Mouse (Mus musculus): ENCODE measurements at regions not wholly inside any gene's neighbourhood (a gene's known extent, or its start where the extent isn't known, plus 50 kb on each side); places are given as distances from the start of the nearest gene placed in this dataset.

- Histone ChIP-seq H3K27ac (replicated peaks; ENCODE audit: low read depth, low read length) (no peak overlapping the region), H3K9me3 (ENCODE audit: control insufficient read depth, low read length) (no peaks in the 10 kb centered on the region; the same call in 1 of the 2 replicates), H3K27me3 (ENCODE audit: control insufficient read depth, insufficient read depth, low read length) (no peaks in the 10 kb centered on the region), H3K4me3 (replicated peaks; ENCODE audit: low read depth, low read length) (no peak overlapping the region), H3K4me1 (ENCODE audit: control insufficient read depth, insufficient read depth, low read length) (peaks cover 6% of the 10 kb centered on the region; the same call in 1 of the 2 replicates), H3K4me2 (ENCODE audit: low read length) (no peak overlapping the region), H3K9ac (replicated peaks; ENCODE audit: low read length) (no peak overlapping the region), H3K36me3 (ENCODE audit: control insufficient read depth, insufficient read depth, low read length) (no peaks in the 10 kb centered on the region)
- WGBS, result 82% methylated on average over 4 of the region's 4 CpGs
- ATAC-seq (ENCODE audit: low FRiP score, low TSS enrichment) (no peak), DNase-seq (no peak)
Observed at GRCm38 (mm10) chr13:113536306-113536705, 82.1 kb downstream of the Snx18 start.

GRCm38 (mm10) chr13:113534664-113535455 lies 83.5 kb downstream of the Snx18 start:
- no peak for ATAC-seq (ENCODE audit: low FRiP score, low TSS enrichment)
- 89% methylated on average over 8 of the region's 8 CpGs for WGBS
- Histone ChIP-seq H3K27ac (replicated peaks; ENCODE audit: low read depth, low read length) (peak overlapping the region; percentile 43; the same call in 1 of the 2 replicates), H3K36me3 (ENCODE audit: control insufficient read depth, insufficient read depth, low read length) (no peaks in the 10 kb centered on the region), H3K9me3 (ENCODE audit: control insufficient read depth, low read length) (no peaks in the 10 kb centered on the region; the same call in 1 of the 2 replicates), H3K4me1 (ENCODE audit: control insufficient read depth, insufficient read depth, low read length) (peaks cover 6% of the 10 kb centered on the region; the same call in 1 of the 2 replicates), H3K4me3 (replicated peaks; ENCODE audit: low read depth, low read length) (no peak overlapping the region), H3K27me3 (ENCODE audit: control insufficient read depth, insufficient read depth, low read length) (no peaks in the 10 kb centered on the region), H3K9ac (replicated peaks; ENCODE audit: low read length) (no peak overlapping the region), H3K4me2 (ENCODE audit: low read length) (no peak overlapping the region)
- no peak for DNase-seq

GRCm38 (mm10) chr13:113533884-113534445 lies 84.4 kb downstream of the Snx18 start:
- H3K4me2 ChIP-seq (ENCODE audit: low read length), result no peak overlapping the region
- peak overlapping the region; percentile 43; the same call in 1 of the 2 replicates for H3K27ac ChIP-seq (replicated peaks; ENCODE audit: low read depth, low read length)
- H3K9me3 ChIP-seq (ENCODE audit: control insufficient read depth, low read length), result no peaks in the 10 kb centered on the region; the same call in 1 of the 2 replicates
- DNase-seq (peak; percentile 61), ATAC-seq (ENCODE audit: low FRiP score, low TSS enrichment) (peak; percentile 48; the same call in 1 of the 2 replicates)
- H3K27me3 ChIP-seq (ENCODE audit: control insufficient read depth, insufficient read depth, low read length), result no peaks in the 10 kb centered on the region
- no peaks in the 10 kb centered on the region for H3K36me3 ChIP-seq (ENCODE audit: control insufficient read depth, insufficient read depth, low read length)
- 41% methylated on average over 4 of the region's 4 CpGs for WGBS
- H3K9ac ChIP-seq (replicated peaks; ENCODE audit: low read length), result no peak overlapping the region
- H3K4me1 ChIP-seq (ENCODE audit: control insufficient read depth, insufficient read depth, low read length), result peaks cover 6% of the 10 kb centered on the region; the same call in 1 of the 2 replicates
- no peak overlapping the region for H3K4me3 ChIP-seq (replicated peaks; ENCODE audit: low read depth, low read length)

- no peak for ATAC-seq (ENCODE audit: low FRiP score, low TSS enrichment)
- Histone ChIP-seq H3K4me1 (ENCODE audit: control insufficient read depth, insufficient read depth, low read length) (no peaks in the 10 kb centered on the region), H3K27ac (replicated peaks; ENCODE audit: low read depth, low read length) (no peak overlapping the region), H3K4me3 (replicated peaks; ENCODE audit: low read depth, low read length) (no peak overlapping the region), H3K4me2 (ENCODE audit: low read length) (no peak overlapping the region), H3K9ac (replicated peaks; ENCODE audit: low read length) (no peak overlapping the region), H3K27me3 (ENCODE audit: control insufficient read depth, insufficient read depth, low read length) (no peaks in the 10 kb centered on the region), H3K36me3 (ENCODE audit: control insufficient read depth, insufficient read depth, low read length) (no peaks in the 10 kb centered on the region), H3K9me3 (ENCODE audit: control insufficient read depth, low read length) (peaks cover 3% of the 10 kb centered on the region; the same call in 1 of the 2 replicates)
- 80% methylated on average over 6 of the region's 6 CpGs for WGBS
- DNase-seq, result no peak
Observed at GRCm38 (mm10) chr13:113526997-113527396, 91.4 kb downstream of the Snx18 start.

GRCm38 (mm10) chr13:113523503-113523902 lies 94.9 kb downstream of the Snx18 start:
- no peaks in the 10 kb centered on the region for H3K4me1 ChIP-seq (ENCODE audit: control insufficient read depth, insufficient read depth, low read length)
- H3K36me3 ChIP-seq (ENCODE audit: control insufficient read depth, insufficient read depth, low read length), result no peaks in the 10 kb centered on the region
- no peak overlapping the region for H3K4me3 ChIP-seq (replicated peaks; ENCODE audit: low read depth, low read length)
- 79% methylated on average over 5 of the region's 5 CpGs for WGBS
- DNase-seq (no peak), ATAC-seq (ENCODE audit: low FRiP score, low TSS enrichment) (no peak)
- no peak overlapping the region for H3K9ac ChIP-seq (replicated peaks; ENCODE audit: low read length)
- H3K4me2 ChIP-seq (ENCODE audit: low read length), result no peak overlapping the region
- H3K9me3 ChIP-seq (ENCODE audit: control insufficient read depth, low read length), result peaks cover 3% of the 10 kb centered on the region; the same call in 1 of the 2 replicates
- H3K27me3 ChIP-seq (ENCODE audit: control insufficient read depth, insufficient read depth, low read length), result no peaks in the 10 kb centered on the region
- H3K27ac ChIP-seq (replicated peaks; ENCODE audit: low read depth, low read length), result no peak overlapping the region

- ATAC-seq (ENCODE audit: low FRiP score, low TSS enrichment) (no peak), DNase-seq (no peak)
- Histone ChIP-seq H3K4me2 (ENCODE audit: low read length) (no peak overlapping the region), H3K4me3 (replicated peaks; ENCODE audit: low read depth, low read length) (no peak overlapping the region), H3K9me3 (ENCODE audit: control insufficient read depth, low read length) (peaks cover 3% of the 10 kb centered on the region; the same call in 1 of the 2 replicates), H3K36me3 (ENCODE audit: control insufficient read depth, insufficient read depth, low read length) (no peaks in the 10 kb centered on the region), H3K27ac (replicated peaks; ENCODE audit: low read depth, low read length) (no peak overlapping the region), H3K27me3 (ENCODE audit: control insufficient read depth, insufficient read depth, low read length) (no peaks in the 10 kb centered on the region), H3K9ac (replicated peaks; ENCODE audit: low read length) (no peak overlapping the region), H3K4me1 (ENCODE audit: control insufficient read depth, insufficient read depth, low read length) (no peaks in the 10 kb centered on the region)
- 90% methylated on average over 6 of the region's 6 CpGs for WGBS
Observed at GRCm38 (mm10) chr13:113518144-113518543, 100.2 kb downstream of the Snx18 start.

- no peaks in the 10 kb centered on the region for H3K4me1 ChIP-seq (ENCODE audit: control insufficient read depth, insufficient read depth, low read length)
- H3K27me3 ChIP-seq (ENCODE audit: control insufficient read depth, insufficient read depth, low read length), result no peaks in the 10 kb centered on the region
- H3K9me3 ChIP-seq (ENCODE audit: control insufficient read depth, low read length), result no peaks in the 10 kb centered on the region
- DNase-seq (no peak), ATAC-seq (ENCODE audit: low FRiP score, low TSS enrichment) (no peak)
- H3K27ac ChIP-seq (replicated peaks; ENCODE audit: low read depth, low read length), result no peak overlapping the region
- H3K9ac ChIP-seq (replicated peaks; ENCODE audit: low read length), result no peak overlapping the region
- WGBS, result 98% methylated on average over 1 of the region's 1 CpGs
- H3K36me3 ChIP-seq (ENCODE audit: control insufficient read depth, insufficient read depth, low read length), result no peaks in the 10 kb centered on the region
- no peak overlapping the region for H3K4me3 ChIP-seq (replicated peaks; ENCODE audit: low read depth, low read length)
- no peak overlapping the region for H3K4me2 ChIP-seq (ENCODE audit: low read length)
Observed at GRCm38 (mm10) chr13:113516102-113516501, 102.3 kb downstream of the Snx18 start.

GRCm38 (mm10) chr13:113515162-113515600 lies 103.2 kb downstream of the Snx18 start:
- no peak overlapping the region for H3K4me2 ChIP-seq (ENCODE audit: low read length)
- H3K27ac ChIP-seq (replicated peaks; ENCODE audit: low read depth, low read length), result no peak overlapping the region
- ATAC-seq (ENCODE audit: low FRiP score, low TSS enrichment) (no peak), DNase-seq (peak; percentile 24)
- 63% methylated on average over 7 of the region's 7 CpGs for WGBS
- H3K9ac ChIP-seq (replicated peaks; ENCODE audit: low read length), result no peak overlapping the region
- H3K27me3 ChIP-seq (ENCODE audit: control insufficient read depth, insufficient read depth, low read length), result no peaks in the 10 kb centered on the region
- H3K4me1 ChIP-seq (ENCODE audit: control insufficient read depth, insufficient read depth, low read length), result no peaks in the 10 kb centered on the region
- H3K36me3 ChIP-seq (ENCODE audit: control insufficient read depth, insufficient read depth, low read length), result no peaks in the 10 kb centered on the region
- H3K4me3 ChIP-seq (replicated peaks; ENCODE audit: low read depth, low read length), result no peak overlapping the region
- H3K9me3 ChIP-seq (ENCODE audit: control insufficient read depth, low read length), result no peaks in the 10 kb centered on the region

All from midbrain, embryonic 14.5 days (tissue).